Mouse (Mus musculus) heart, postnatal 0 days (tissue): ENCODE results near the gene Mgrn1.

Experiments
- CTCF ChIP-seq: IDR thresholded peaks from 2 replicates; pipeline ENCODE4 v1.5.1; 2016; ENCODE audit warnings: antibody characterized with exemption, control low read depth, low read depth
- EP300 ChIP-seq: IDR thresholded peaks from 2 replicates; pipeline ENCODE4 v1.6.1; 2016; ENCODE audit warnings: antibody characterized with exemption, low read depth

- no peak for TF ChIP-seq CTCF
- TF ChIP-seq EP300, result no peak
These were observed 29.9 kb downstream of the Mgrn1 start for GRCm38 (mm10) chr16:4915931-4916330.
